Mouse (Mus musculus) neural tube, embryonic 15.5 days (tissue): ENCODE results near the gene Creb5. TPM values are rescaled to one million over a fixed set of nuclear protein-coding genes. Genes with fewer than 3 reads are reported as not detected.

Experiments used
- ATAC-seq: fragments of 200-750 bp; cut with Nextera tagmentation; 2 replicates; pipeline ENCODE4 v1.8.0; 2017; ENCODE audit warnings: mild to moderate bottlenecking, moderate TSS enrichment, moderate library complexity; ENCODE audit not compliant: low FRiP score
- H3K27ac ChIP-seq: fragments of 300-500 bp; sonication (generic); replicated peaks from 2 replicates; pipeline ENCODE4 v1.5.1; 2015; ENCODE audit warnings: mild to moderate bottlenecking, inconsistent platforms
- H3K27me3 ChIP-seq: fragments of 300-500 bp; sonication (generic); replicated peaks from 2 replicates; pipeline ENCODE4 v1.6.1; 2015; ENCODE audit warnings: inconsistent platforms
- H3K36me3 ChIP-seq: fragments of 300-500 bp; sonication (generic); 2 replicates; pipeline ENCODE4 v1.6.1; 2015; ENCODE audit warnings: inconsistent platforms
- H3K4me1 ChIP-seq: fragments of 300-500 bp; sonication (generic); 2 replicates; pipeline ENCODE4 v1.6.1; 2015; ENCODE audit warnings: inconsistent platforms
- H3K4me2 ChIP-seq: fragments of 300-500 bp; sonication (generic); 2 replicates; pipeline ENCODE4 v1.6.1; 2015; ENCODE audit warnings: inconsistent platforms, mild to moderate bottlenecking, moderate library complexity
- H3K4me3 ChIP-seq: fragments of 300-500 bp; sonication (generic); replicated peaks from 2 replicates; pipeline ENCODE4 v1.5.1; 2015; ENCODE audit warnings: mild to moderate bottlenecking, inconsistent platforms
- H3K9ac ChIP-seq: fragments of 300-500 bp; sonication (generic); replicated peaks from 2 replicates; pipeline ENCODE4 v1.6.1; 2015; ENCODE audit warnings: mild to moderate bottlenecking, inconsistent platforms
- H3K9me3 ChIP-seq: fragments of 300-500 bp; sonication (generic); replicated peaks from 2 replicates; pipeline ENCODE4 v1.6.1; 2016; ENCODE audit warnings: inconsistent platforms
- WGBS: fragments of 180-500 bp; shearing (Covaris S2); methylation state at CpG from one replicate; pipeline ENCODE4 v1.1.7; 2015; ENCODE audit warnings: mixed read lengths; 5-methylcytosine and 5-hydroxymethylcytosine counted together
- polyA plus RNA-seq: library from polyadenylated mRNA; unstranded; fragments of >200 nt; fragmentation: Nextera tagmentation; extraction: Ambion mirVana; gene quantifications from 2 replicates; pipeline ENCODE4 v1.2.1, GENCODE M21; 2015

Gene Creb5
- polyA plus RNA-seq, 1 experiment from 2014 or later, result 5.7 TPM

- WGBS, result 50% methylated on average over 6 of the region's 6 CpGs
- no peaks in the 10 kb centered on the region for H3K27me3 ChIP-seq
These were observed 325.6 kb downstream of the Creb5 start for GRCm38 (mm10) chr6:53612681-53613080.

GRCm38 (mm10) chr6:53615440-53616211 is 328.6 kb downstream of the Creb5 start:
- H3K27me3 ChIP-seq, result 0 out of 2 replicates have a peak, but pooled peaks cover 6% of the 10 kb centered on the region
- H3K4me1 ChIP-seq, result peaks cover 9% of the 10 kb centered on the region
- H3K4me3 ChIP-seq, result no peak overlapping the region
- no peak overlapping the region for H3K4me2 ChIP-seq
- H3K36me3 ChIP-seq, result no peaks in the 10 kb centered on the region
- H3K9me3 ChIP-seq, result no peaks in the 10 kb centered on the region
- WGBS, result 60% methylated on average over 9 of the region's 9 CpGs
- ATAC-seq, result no peak
- no peak overlapping the region for H3K9ac ChIP-seq
- no peak overlapping the region for H3K27ac ChIP-seq

More at GRCm38 (mm10) chr6:53612681-53613080, 325.6 kb downstream of the Creb5 start:
- Histone ChIP-seq H3K4me2 (no peak overlapping the region), H3K36me3 (no peaks in the 10 kb centered on the region), H3K9me3 (no peaks in the 10 kb centered on the region), H3K4me3 (no peak overlapping the region), H3K27ac (no peak overlapping the region), H3K9ac (no peak overlapping the region), H3K4me1 (peaks cover 9% of the 10 kb centered on the region)
- ATAC-seq, result no peak

- Histone ChIP-seq H3K9ac (no peak overlapping the region), H3K4me1 (peaks cover 6% of the 10 kb centered on the region), H3K27ac (no peak overlapping the region), H3K4me3 (no peak overlapping the region), H3K27me3 (0 out of 2 replicates have a peak, but pooled peaks cover 6% of the 10 kb centered on the region), H3K4me2 (no peak overlapping the region), H3K9me3 (no peaks in the 10 kb centered on the region), H3K36me3 (no peaks in the 10 kb centered on the region)
- ATAC-seq, result no peak
- 46% methylated on average over 8 of the region's 8 CpGs for WGBS
These were observed 331.1 kb downstream of the Creb5 start for GRCm38 (mm10) chr6:53618164-53618563.

GRCm38 (mm10) chr6:53619676-53620075 is 332.6 kb downstream of the Creb5 start:
- no peak overlapping the region for H3K27ac ChIP-seq
- 83% methylated on average over 1 of the region's 1 CpGs for WGBS
- ATAC-seq, result no peak

DNA sequence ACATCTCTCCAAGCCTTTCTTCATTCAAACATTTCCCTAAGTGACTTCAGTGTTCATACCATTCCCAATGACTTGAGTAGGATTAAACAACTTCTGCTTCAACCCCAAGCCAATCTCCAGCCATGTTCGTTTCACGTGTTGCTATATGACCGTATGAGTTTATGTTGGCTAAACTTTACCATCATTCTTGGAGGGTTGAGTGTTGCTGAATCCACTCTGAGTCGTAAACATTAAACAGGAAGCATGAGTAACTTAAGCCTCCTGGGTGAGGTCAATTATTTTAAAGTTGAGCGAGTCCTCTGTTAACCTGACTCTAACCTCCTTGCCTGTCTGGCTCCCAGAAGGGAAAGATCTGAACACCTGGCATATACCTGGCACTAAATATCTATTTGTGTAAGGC is 334.2 kb downstream of the Creb5 start:
- no peaks in the 10 kb centered on the region for H3K9me3 ChIP-seq

More at GRCm38 (mm10) chr6:53619676-53620075, 332.6 kb downstream of the Creb5 start:
- Histone ChIP-seq H3K4me3 (no peak overlapping the region), H3K9me3 (no peaks in the 10 kb centered on the region), H3K4me1 (peaks cover 6% of the 10 kb centered on the region), H3K4me2 (no peak overlapping the region), H3K9ac (no peak overlapping the region), H3K36me3 (no peaks in the 10 kb centered on the region), H3K27me3 (0 out of 2 replicates have a peak, but pooled peaks cover 6% of the 10 kb centered on the region)

GRCm38 (mm10) chr6:53624455-53625276 is 337.6 kb downstream of the Creb5 start:
- Histone ChIP-seq H3K9ac (no peak overlapping the region), H3K4me2 (no peak overlapping the region), H3K27ac (peak overlapping the region; percentile 14; the same call in 1 of the 2 replicates), H3K4me3 (no peak overlapping the region), H3K4me1 (0 out of 2 replicates have a peak, but pooled peaks cover 4% of the 10 kb centered on the region), H3K27me3 (0 out of 2 replicates have a peak, but pooled peaks cover 4% of the 10 kb centered on the region), H3K9me3 (no peaks in the 10 kb centered on the region), H3K36me3 (no peaks in the 10 kb centered on the region)
- 59% methylated on average over 15 of the region's 15 CpGs for WGBS
- no peak for ATAC-seq

More for the DNA sequence above, 334.2 kb downstream of the Creb5 start:
- Histone ChIP-seq H3K4me3 (no peak overlapping the region), H3K4me2 (no peak overlapping the region), H3K27ac (no peak overlapping the region), H3K36me3 (no peaks in the 10 kb centered on the region), H3K27me3 (0 out of 2 replicates have a peak, but pooled peaks cover 10% of the 10 kb centered on the region), H3K9ac (no peak overlapping the region), H3K4me1 (no peaks in the 10 kb centered on the region)
- WGBS, result 90% methylated on average over 5 of the region's 5 CpGs
- ATAC-seq, result no peak

- 88% methylated on average over 5 of the region's 5 CpGs for WGBS
- no peaks in the 10 kb centered on the region for H3K9me3 ChIP-seq
- 0 out of 2 replicates have a peak, but pooled peaks cover 4% of the 10 kb centered on the region for H3K27me3 ChIP-seq
- no peak overlapping the region for H3K4me3 ChIP-seq
- no peak for ATAC-seq
- no peak overlapping the region for H3K4me2 ChIP-seq
- no peaks in the 10 kb centered on the region for H3K36me3 ChIP-seq
- H3K27ac ChIP-seq, result no peak overlapping the region
- H3K4me1 ChIP-seq, result 0 out of 2 replicates have a peak, but pooled peaks cover 4% of the 10 kb centered on the region
- H3K9ac ChIP-seq, result no peak overlapping the region
These were observed 339.0 kb downstream of the Creb5 start for GRCm38 (mm10) chr6:53626044-53626443.

GRCm38 (mm10) chr6:53628714-53629113 is 341.6 kb downstream of the Creb5 start:
- Histone ChIP-seq H3K4me1 (0 out of 2 replicates have a peak, but pooled peaks cover 4% of the 10 kb centered on the region), H3K9me3 (no peaks in the 10 kb centered on the region), H3K36me3 (no peaks in the 10 kb centered on the region), H3K4me2 (no peak overlapping the region), H3K27me3 (0 out of 2 replicates have a peak, but pooled peaks cover 4% of the 10 kb centered on the region), H3K9ac (no peak overlapping the region), H3K4me3 (no peak overlapping the region), H3K27ac (no peak overlapping the region)
- ATAC-seq, result no peak

GRCm38 (mm10) chr6:53635453-53635852 is 348.4 kb downstream of the Creb5 start:
- peaks cover 6% of the 10 kb centered on the region for H3K4me1 ChIP-seq
- no peak overlapping the region for H3K27ac ChIP-seq
- no peak overlapping the region for H3K9ac ChIP-seq
- H3K36me3 ChIP-seq, result no peaks in the 10 kb centered on the region
- no peaks in the 10 kb centered on the region for H3K9me3 ChIP-seq
- H3K4me2 ChIP-seq, result no peak overlapping the region
- ATAC-seq, result no peak
- WGBS, result 89% methylated on average over 7 of the region's 7 CpGs
- H3K27me3 ChIP-seq, result no peaks in the 10 kb centered on the region; the same call in 1 of the 2 replicates
- H3K4me3 ChIP-seq, result no peak overlapping the region

DNA sequence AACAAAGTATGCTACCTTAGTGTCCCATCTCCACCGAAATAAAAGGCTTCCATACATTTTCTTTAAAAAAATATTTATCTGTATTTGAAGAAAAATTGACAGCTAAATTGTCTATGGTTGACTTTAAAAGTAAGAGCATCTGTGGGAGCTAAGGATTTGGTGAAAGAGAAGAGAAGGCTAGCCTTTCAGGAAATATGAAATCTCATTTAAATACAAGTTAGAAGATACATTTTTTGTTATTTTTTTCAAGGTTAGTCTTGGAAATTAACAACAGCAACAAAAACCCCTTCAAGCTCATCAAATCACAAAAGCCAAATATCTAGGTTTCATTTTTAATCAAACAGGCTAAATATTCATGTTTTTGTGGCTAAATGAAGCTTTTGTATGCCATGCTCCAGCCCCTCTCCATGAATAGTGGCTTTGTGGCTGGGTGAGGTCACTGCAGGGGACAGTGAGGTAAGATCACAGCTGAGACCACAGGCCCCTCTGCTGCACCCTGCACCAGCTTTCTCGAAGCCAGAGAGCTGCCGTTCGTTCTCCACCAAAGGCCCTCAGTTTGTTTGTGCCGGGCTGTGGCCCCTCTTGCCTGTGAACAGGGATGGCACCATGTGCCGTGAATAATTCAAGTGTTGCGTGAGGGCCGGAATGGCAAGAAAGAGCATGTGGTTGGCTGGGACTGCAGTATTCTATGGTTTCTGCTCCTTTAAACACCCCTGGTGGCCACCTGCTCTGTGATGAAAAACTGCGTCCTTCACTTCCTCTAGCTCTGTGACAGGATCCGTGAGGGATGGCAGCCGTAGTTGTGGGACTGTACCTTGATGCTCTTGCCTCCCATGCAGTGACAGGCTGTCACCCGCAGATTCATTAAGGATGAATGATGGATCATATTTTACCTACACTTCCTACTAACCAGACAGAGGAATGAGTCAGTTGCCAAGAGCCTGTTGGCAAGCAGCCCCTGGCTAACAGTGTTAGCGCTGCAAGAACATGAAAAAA is 350.6 kb downstream of the Creb5 start:
- peak overlapping the region; percentile 43; the same call in 1 of the 2 replicates for H3K27ac ChIP-seq

More for the DNA sequence above, 350.6 kb downstream of the Creb5 start:
- Histone ChIP-seq H3K27me3 (no peaks in the 10 kb centered on the region; the same call in 1 of the 2 replicates), H3K9ac (no peak overlapping the region), H3K9me3 (no peaks in the 10 kb centered on the region), H3K4me1 (peaks cover 14% of the 10 kb centered on the region), H3K36me3 (no peaks in the 10 kb centered on the region), H3K4me3 (no peak overlapping the region), H3K4me2 (peak overlapping the region; percentile 3; the same call in 1 of the 2 replicates)
- 55% methylated on average over 13 of the region's 13 CpGs for WGBS
- no peak for ATAC-seq
